Mouse (Mus musculus): ENCODE measurements around the gene Fktn.

GRCm38 (mm10) chr4:53795706-53796105 lies 81.9 kb downstream of the Fktn start:
- TF ChIP-seq EP300 (optimal IDR thresholded peaks at IDR 0.05) (no peak), CTCF (IDR thresholded peaks at IDR 0.05; ENCODE audit: low read depth) (no peak)
